12 mouse cellular contexts compared by ENCODE assay signal in the genomic region with DNA sequence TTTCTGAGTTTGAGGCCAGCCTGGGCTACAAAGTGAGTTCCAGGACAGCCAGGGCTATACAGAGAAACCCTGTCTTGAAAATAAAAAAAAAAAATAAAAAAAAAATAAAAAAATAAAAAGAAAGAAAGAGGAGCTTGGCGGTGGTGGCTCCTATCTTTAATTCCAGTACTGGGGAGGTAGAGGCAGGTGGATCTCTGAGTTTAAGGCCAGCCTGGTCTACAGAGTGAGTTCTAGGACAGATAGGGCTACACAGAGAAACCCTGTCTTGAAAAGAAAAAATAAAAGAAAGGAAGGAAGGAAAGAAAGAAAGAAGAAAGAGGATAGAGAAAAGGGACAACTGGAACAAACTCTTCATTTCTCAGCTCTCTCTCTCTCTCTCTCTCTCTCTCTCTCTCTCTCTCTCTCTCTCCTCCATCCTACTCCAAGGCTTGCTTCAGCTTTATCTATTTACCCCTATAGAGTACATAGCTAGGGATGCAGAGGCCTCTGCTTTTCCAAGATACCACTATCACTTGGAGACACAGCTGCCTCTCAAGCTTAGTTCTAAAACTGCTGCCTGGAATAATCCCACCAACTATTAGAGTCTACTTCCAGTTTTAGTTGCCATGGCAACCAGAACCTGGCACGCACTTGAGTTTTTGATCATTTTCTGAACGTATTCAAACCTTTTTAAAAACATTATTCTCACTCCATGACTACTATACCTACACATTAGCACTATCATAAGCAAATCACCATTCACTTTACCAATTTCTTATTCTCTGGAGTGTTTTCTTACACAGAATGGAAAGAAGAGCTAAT.
DNase-seq lines count a peak whose midpoint lies in the region; ATAC-seq lines count a peak whose summit lies in the region.
"Had no signal": no experiment of that assay in that cellular context is flagged by ENCODE, and none has a peak within 500 bp of the region (broad histone marks: within the 10 kb centered on the region; RNA-seq: fewer than 3 reads in every experiment).

No protein-coding gene starts in this region.

- ATAC-seq in midbrain, embryonic 14.5 days (ENCODE audit: low FRiP score, low TSS enrichment): no peak

- H3K9ac ChIP-seq in midbrain, embryonic 14.5 days (replicated peaks; ENCODE audit: low read length): no peak overlapping the region

- no peak overlapping the region for H3K27ac ChIP-seq in midbrain, embryonic 14.5 days (replicated peaks; ENCODE audit: low read depth, low read length)
- H3K27ac ChIP-seq in midbrain, embryonic 10.5 days (replicated peaks): no peak overlapping the region

- peak; percentile 3 for DNase-seq in embryo, embryonic 11 days
- DNase-seq in embryo, embryonic 9.5 days (ENCODE audit: extremely low spot score): no peak
- peak; percentile 71 for DNase-seq in midbrain, embryonic 14.5 days
- DNase-seq in midbrain, embryonic 10.5 days (ENCODE audit: low spot score): no peak
- peak; percentile 31 for DNase-seq in layer of hippocampus, adult 9-10 months (ENCODE audit: low spot score)
- DNase-seq in right cerebral cortex, adult 2 months (ENCODE audit: low spot score in 2 of 2): peak; percentile 48 to 53
- no peak for DNase-seq in spleen, postnatal 4 days (ENCODE audit: low spot score in 2 of 2)
- no peak for DNase-seq in ovary, postnatal 10 days (ENCODE audit: low spot score)
- DNase-seq: cerebellum, adult 18-20 months; kidney, postnatal 10 days; thymus, postnatal 4 days had no signal

- H3K4me3 ChIP-seq in midbrain, embryonic 14.5 days (replicated peaks; ENCODE audit: low read depth, low read length): no peak overlapping the region
- no peak overlapping the region for H3K4me3 ChIP-seq in midbrain, embryonic 10.5 days

- H3K27me3 ChIP-seq in midbrain, embryonic 14.5 days (ENCODE audit: control insufficient read depth, insufficient read depth, low read length): no peaks in the 10 kb centered on the region
- no peaks in the 10 kb centered on the region for H3K27me3 ChIP-seq in midbrain, embryonic 10.5 days (ENCODE audit: low read depth, poor library complexity, severe bottlenecking)

- peaks cover 6% of the 10 kb centered on the region; the same call in 1 of the 2 replicates for H3K36me3 ChIP-seq in midbrain, embryonic 14.5 days (ENCODE audit: control insufficient read depth, insufficient read depth, low read length)
- peaks cover 17% of the 10 kb centered on the region for H3K36me3 ChIP-seq in midbrain, embryonic 10.5 days

- no peaks in the 10 kb centered on the region for H3K9me3 ChIP-seq in midbrain, embryonic 14.5 days (ENCODE audit: control insufficient read depth, low read length)
- H3K9me3 ChIP-seq in midbrain, embryonic 10.5 days (replicated peaks): no peaks in the 10 kb centered on the region
- H3K9me3 ChIP-seq: G1E had no signal

- no peaks in the 10 kb centered on the region for H3K4me1 ChIP-seq in midbrain, embryonic 14.5 days (ENCODE audit: control insufficient read depth, insufficient read depth, low read length)
- no peaks in the 10 kb centered on the region for H3K4me1 ChIP-seq in midbrain, embryonic 10.5 days

- WGBS in midbrain, embryonic 14.5 days: 52% methylated on average over 3 of the region's 3 CpGs
- WGBS in midbrain, embryonic 10.5 days: 92% methylated on average over 3 of the region's 3 CpGs

- H3K4me2 ChIP-seq in midbrain, embryonic 14.5 days (ENCODE audit: low read length): no peak overlapping the region

Comparison
In these comparisons a context has a peak if more than half of its experiments do, and no peak if none do; other contexts are left out.
1. DNase-seq: peak in embryo, embryonic 11 days (single experiment), midbrain, embryonic 14.5 days (single experiment), layer of hippocampus, adult 9-10 months (single experiment) and right cerebral cortex, adult 2 months (2 of 2); none in embryo, embryonic 9.5 days (single experiment), midbrain, embryonic 10.5 days (single experiment), spleen, postnatal 4 days (0 of 2) and ovary, postnatal 10 days (single experiment).